Mouse (Mus musculus): ENCODE results near the gene Slc22a22. TPM values are rescaled to one million over a fixed set of nuclear protein-coding genes. Genes with fewer than 3 reads are reported as not detected.

Gene Slc22a22
- polyA plus RNA-seq, 1 experiment from 2014 or later, result not detected

DNA sequence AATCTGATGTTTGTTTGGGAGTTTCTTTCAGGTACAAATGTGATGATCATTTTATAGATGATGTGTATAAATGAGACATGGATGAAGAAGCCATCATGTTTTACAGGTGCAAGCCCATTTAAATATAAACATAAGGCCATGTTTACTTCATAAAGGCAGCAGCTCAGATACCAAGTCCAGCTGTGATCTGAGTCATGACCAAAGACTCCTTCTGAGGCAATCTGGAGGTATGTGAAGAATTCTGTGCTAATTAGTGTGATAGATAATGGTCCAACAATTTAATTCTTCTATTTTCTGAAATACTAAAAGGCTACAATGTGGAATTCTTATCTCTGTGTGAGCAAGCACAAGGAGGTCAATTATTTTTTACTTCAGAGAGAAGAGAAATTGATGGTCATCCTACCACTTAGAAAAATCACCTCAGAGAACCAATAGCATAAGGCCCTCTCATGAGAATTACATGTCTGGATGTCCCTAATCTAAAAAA is 272.9 kb downstream of the Slc22a22 start:
- DNase-seq (ENCODE audit: low spot score) (no peak), ATAC-seq (ENCODE audit: insufficient number of reproducible peaks, low FRiP score, low TSS enrichment, low read depth) (no peak)
- Histone ChIP-seq H3K4me1 (ENCODE audit: control insufficient read depth, insufficient read depth, low read length) (no peaks in the 10 kb centered on the region), H3K27ac (replicated peaks; ENCODE audit: low read depth, low read length) (no peak overlapping the region), H3K27me3 (ENCODE audit: control insufficient read depth, insufficient read depth, low read length) (no peaks in the 10 kb centered on the region), H3K36me3 (ENCODE audit: control insufficient read depth, insufficient read depth, low read length) (no peaks in the 10 kb centered on the region), H3K9me3 (ENCODE audit: control insufficient read depth, low read length) (no peaks in the 10 kb centered on the region), H3K4me2 (ENCODE audit: low read depth, severe bottlenecking) (no peak overlapping the region), H3K9ac (ENCODE audit: low read length) (no peak overlapping the region), H3K4me3 (ENCODE audit: low read depth, low read length) (no peak overlapping the region)
